Mouse (Mus musculus) naive thymus-derived CD4-positive, alpha-beta T cell, adult 2 months (primary cell): ENCODE data around the gene Cep131.

Source experiments
- DNase-seq: peaks from one replicate; pipeline ENCODE4 v3.0.0-alpha.2; 2011; ENCODE audit warnings: low read depth

Cep131 gene

GRCm38 (mm10) chr11:120052274-120052673 is 34.4 kb downstream of the Cep131 start:
- DNase-seq, result no peak

GRCm38 (mm10) chr11:120051124-120051811 is 35.4 kb downstream of the Cep131 start:
- no peak for DNase-seq

- DNase-seq, result no peak
Observed at GRCm38 (mm10) chr11:120049067-120049466, 37.6 kb downstream of the Cep131 start.

DNA sequence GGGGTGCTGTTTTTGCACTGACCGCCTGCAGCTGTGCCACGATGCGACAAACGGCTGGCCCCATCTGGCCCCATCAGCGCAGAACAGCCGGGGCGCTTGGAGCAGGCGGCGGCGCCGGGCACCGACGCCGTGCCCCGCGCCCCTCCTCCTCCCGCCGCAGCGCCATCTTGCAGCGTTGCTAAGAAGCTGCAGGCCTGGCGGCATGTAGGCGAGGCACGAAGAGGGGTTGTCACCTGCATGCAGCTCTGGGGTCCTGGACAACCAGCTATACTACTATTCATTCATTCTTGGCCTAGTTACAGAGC is 38.4 kb downstream of the Cep131 start:
- no peak for DNase-seq

- no peak for DNase-seq
Observed at GRCm38 (mm10) chr11:120047531-120048251, 38.9 kb downstream of the Cep131 start.

GRCm38 (mm10) chr11:120046553-120047191 is 40.0 kb downstream of the Cep131 start, which contains the start of gene Aatk:
TSS of gene Aatk (minus strand) at chr11:120047167.
- DNase-seq, result no peak

- DNase-seq, result no peak
Observed at GRCm38 (mm10) chr11:120045839-120046552, 40.6 kb downstream of the Cep131 start.

- DNase-seq, result no peak
Observed at GRCm38 (mm10) chr11:120045341-120045740, 41.3 kb downstream of the Cep131 start.

DNA sequence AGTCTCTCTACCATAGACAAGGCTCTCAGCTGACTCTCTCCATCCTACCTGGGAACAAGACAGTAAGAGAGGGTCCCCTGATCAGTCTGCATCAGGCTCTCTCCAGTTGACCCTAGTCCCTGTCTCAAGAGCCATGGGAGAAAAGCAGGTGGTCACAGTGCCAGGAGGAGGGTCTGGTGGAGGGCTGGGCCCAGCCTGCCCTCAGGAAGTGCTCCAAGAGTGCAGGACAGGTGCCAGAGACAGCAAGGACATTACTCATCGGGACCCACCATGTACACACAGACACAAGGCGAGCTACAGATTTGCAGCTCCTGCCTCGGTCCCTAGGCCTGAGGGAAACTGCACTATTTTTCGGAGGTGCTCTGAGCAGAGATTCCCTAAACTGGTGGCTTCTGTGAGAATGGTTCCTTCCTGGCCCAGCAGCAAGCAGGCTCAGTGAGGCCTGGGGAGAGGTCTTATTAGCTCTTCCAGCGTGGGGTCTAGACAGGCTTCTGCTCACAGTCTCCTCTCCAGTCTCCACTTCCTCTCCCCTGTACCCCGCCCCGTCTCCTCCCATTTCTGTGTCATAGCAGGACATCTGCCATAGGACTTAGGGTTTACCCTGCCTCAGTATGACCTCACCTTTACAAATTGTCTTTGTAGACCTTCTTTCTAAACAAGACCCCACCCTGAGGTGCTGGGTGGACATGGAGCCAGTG is 44.3 kb downstream of the Cep131 start:
- DNase-seq, result no peak

- DNase-seq, result no peak
Observed at GRCm38 (mm10) chr11:120041191-120042123, 45.2 kb downstream of the Cep131 start.

DNA sequence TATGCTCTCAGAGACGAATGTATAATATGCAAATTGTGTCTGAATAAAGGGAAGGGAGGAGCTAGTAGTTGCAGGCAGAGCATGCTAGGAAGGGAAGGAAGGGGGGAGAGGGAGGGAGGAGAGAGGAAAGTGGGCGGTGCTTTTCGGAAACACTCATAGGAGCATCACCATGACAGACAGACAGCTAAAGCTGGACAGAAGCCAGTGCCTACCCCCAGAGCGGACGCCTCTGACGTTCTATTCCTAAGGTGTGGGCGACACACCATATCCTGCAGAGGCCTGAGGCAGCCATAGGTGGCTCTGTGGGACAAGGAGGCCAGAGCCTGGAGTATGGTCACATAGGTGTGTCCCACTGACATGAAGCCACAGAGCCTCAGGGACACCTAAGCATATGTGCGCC is 46.2 kb downstream of the Cep131 start:
- DNase-seq, result no peak

DNA sequence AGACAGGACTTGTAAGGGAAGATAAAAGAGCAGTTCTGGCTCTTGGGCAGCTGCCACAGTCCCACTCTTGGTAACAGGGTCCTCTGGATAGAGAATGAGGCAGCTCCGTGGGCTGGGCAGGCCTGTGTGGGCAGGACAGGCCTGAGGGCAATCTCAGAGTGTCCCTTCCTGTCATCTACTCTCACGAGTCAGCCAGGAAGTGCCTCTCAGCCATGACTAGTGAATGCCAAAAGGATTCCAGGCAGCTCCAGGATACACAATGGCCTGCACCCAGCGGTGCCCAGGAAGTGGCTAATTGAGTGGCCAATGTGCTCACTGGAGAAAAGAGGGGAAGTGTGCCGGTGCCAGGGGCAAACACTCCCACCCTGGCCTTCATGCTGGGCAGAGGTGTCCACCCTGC is 47.0 kb downstream of the Cep131 start:
- no peak for DNase-seq

DNA sequence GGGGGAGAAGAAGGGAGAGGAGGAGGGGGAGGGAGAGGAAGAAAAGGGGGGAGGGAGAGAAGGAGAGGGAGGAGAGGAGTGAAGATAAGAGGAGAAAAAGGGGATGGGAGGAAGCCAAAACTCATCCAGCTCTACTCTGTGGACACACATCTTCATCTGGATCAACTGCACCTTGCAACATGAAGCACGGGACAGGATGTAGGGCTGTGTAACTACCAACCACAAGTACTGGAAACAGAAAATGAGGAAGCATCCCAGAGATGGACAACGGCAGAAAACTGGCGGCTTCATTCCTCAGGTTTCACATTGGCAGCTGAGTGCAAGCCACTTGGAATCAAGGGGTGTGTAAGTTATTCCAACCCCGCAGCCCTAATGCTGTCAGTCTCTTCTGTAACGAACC is 51.9 kb downstream of the Cep131 start:
- DNase-seq, result no peak

DNA sequence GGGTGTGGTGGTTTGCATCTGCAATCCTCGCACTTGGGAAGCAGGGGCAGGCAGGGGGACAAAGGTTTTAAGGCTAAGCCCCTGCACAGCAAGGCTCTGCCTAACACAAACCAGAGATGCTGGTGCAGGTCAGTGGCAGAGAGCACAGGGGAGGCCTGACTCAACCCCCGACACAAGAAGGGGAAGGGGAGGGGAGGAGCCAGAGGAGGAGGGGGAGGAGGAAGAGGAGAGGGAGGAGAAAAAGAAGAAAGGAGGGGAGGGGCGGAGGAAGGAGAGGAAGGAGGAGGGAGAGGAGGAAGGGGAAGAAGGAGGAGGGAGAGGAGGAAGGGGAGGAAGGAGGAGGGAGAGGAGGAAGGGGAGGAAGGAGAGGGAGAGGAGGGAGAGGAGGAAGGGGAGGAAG is 52.3 kb downstream of the Cep131 start:
- no peak for DNase-seq

- no peak for DNase-seq
Observed at GRCm38 (mm10) chr11:120033473-120033872, 53.2 kb downstream of the Cep131 start.

- no peak for DNase-seq
Observed at GRCm38 (mm10) chr11:120032052-120032451, 54.6 kb downstream of the Cep131 start.

- DNase-seq, result peak; percentile 25
Observed at GRCm38 (mm10) chr11:120030145-120030901, 56.3 kb downstream of the Cep131 start.

- DNase-seq, result no peak
Observed at GRCm38 (mm10) chr11:120029431-120030144, 57.0 kb downstream of the Cep131 start.

DNA sequence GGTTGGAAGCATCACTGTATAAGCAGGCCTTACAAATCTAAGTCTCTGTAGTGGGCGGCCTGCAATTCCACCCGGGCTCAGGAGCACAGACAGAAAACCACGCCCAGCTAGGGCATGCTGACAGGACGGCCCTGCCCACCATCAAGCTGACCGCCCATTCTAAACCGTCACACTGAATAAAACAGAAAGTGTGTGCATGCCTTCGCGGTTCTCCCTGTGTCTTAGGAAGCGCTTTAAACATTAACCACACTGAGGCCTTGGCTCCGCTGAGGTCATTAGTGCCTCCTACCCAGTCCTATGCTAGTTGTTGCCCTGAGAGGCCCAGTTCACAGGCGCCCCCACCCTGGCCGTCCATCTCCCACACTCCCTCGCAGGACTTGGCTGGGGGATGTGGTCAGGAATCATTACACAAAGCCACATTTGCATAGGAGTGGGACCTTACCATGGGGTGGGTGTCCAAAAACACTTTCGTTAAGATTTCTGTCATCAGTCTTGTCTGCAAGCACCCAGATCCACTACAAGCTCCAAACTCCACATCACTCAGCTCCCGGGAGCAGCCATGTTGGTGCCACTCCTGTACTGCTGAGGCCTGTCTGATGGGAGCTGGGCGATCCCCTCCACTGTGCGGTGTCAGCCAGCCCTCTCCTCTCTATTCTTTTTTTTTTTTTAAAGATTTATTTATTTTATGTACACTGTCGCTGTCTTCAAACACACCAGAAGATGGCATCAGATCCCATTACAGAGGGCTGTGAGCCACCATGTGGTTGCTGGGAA is 58.1 kb downstream of the Cep131 start:
- no peak for DNase-seq
